Mouse (Mus musculus): ENCODE data around the gene Agbl3. TPM values are rescaled to one million over a fixed set of nuclear protein-coding genes. Genes with fewer than 3 reads are reported as not detected.
A peak's percentile ranks its signal among the peaks of the same experiment; 100 is the strongest.

The Agbl3 gene
- total RNA-seq, 2 experiments from 2014 or later: 2.5 to 3.2 TPM

- DNase-seq: peak; percentile 81
These were observed 94.1 kb downstream of the Agbl3 start for GRCm38 (mm10) chr6:34874101-34874921.

GRCm38 (mm10) chr6:34875268-34875761 lies 95.1 kb downstream of the Agbl3 start:
- DNase-seq: no peak

GRCm38 (mm10) chr6:34875966-34876834 lies 96.0 kb downstream of the Agbl3 start:
- DNase-seq: peak; percentile 4

DNA sequence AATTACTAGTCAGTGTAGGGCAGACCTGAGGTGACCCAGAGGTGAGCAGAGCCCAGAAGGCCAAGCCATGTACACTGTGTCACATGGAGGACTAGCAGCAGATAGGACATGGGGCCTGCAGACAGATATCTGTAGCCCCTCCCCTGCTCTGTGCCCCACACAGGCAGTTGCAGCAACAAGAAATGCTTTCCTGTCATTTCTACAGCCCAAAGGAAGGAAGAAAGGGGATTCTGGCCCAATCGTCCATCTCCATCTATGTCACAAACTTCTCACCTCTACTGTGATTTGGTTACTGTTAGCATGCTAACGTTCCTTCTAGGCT lies 96.6 kb downstream of the Agbl3 start:
- DNase-seq: no peak

DNA sequence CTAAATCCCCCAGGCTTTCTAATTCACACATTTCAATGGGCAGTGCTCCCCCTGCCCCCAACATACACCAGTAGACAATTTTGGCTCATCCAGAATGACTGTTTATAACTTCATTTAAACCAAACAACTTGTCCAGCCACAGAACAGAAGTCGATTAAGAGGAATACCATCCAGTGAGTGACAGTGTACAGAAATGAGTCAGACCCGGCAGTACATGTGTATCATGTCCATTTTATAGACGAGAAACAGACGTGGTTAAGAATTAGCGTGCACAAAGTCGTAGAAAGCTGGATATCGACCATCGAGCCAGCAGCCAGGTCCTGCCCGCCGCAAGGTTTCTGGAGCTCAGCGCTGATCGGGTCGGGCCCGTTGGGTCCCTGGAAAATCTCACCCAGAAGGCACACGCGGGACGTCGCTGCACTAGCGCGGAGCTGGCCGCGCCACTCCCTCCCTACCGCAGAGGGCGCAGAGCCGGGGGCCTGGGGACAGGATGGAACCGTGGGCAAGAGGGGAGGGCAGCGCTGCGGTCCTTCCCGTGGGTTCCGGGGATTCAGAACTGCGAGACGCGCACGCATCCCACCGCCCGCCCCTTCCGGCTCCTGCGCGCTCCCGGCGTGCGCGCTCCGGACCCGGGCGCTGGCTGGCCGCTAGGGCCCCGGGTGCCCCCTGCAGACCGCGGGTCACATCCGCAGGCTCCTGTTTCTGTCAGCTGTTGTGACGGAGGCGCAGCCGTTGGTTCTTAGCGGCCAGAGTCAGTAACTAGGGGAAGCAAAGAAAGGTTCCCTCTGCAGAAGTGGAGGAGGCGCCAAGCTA lies 97.5 kb downstream of the Agbl3 start, which contains the start of gene Cyren:
TSS of gene Cyren (minus strand) at position 552 of the 813 bp plus-strand sequence.
- peak; percentile 96 for DNase-seq

- DNase-seq: no peak
These were observed 99.0 kb downstream of the Agbl3 start for GRCm38 (mm10) chr6:34879101-34879740.

- no peak for DNase-seq
These were observed 99.8 kb downstream of the Agbl3 start for GRCm38 (mm10) chr6:34879911-34880475.

DNA sequence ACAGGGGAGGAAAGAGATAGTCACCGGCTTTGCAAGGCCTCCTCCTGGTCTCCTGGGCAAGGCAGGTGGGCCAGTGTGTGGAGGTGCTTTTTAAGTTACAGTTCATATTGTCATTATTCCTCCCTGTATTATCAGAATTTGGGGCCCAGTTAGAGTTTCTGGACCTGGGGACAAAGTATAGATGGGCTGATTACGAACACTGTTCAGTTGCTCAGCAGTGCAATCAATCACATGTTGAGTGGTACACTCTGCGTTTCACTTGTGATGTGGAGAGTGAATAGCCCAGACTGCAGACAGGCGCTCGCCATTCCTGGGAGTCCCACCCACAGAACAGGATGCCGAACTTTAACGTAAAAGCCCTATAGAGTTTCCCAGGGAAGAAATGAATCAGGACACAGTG lies 104.5 kb downstream of the Agbl3 start:
- no peak for DNase-seq

DNA sequence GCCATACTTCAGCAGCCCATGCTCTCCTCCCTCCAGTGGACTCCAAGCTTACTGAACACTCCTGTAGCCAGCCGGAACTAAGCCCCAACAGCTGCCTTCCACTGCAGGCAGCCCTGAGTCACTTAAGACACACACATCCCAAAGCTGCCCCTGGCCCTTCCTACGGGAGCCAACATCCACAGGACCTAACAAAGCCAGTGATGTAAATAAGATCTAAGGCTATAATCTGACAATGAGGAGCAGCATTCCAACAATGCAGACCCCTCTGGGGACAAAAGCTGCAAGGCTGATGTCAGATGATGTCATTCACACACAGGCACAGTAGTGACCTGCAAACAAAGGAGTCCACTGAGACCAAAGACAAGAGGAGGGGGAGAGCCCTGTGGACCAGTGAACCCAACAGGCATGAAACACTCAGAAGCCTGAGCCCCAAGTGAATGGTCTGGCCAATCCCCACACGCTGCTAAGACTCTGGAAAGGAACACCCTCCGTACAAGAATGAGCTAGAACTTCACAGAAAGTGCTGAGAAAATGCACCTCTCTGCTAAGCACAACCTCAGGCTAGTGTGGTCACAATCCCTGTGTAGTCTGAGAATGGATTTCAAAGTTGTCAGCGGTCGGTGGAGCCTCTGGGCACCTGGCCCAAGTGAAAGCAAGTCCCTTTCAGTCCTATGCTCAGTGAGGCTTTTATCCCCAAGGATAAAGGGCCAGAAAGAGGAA lies 107.1 kb downstream of the Agbl3 start:
- no peak for DNase-seq

- no peak for DNase-seq
These were observed 109.0 kb downstream of the Agbl3 start for GRCm38 (mm10) chr6:34889185-34889584.

- no peak for DNase-seq
These were observed 115.3 kb downstream of the Agbl3 start for GRCm38 (mm10) chr6:34895569-34895968.

DNA sequence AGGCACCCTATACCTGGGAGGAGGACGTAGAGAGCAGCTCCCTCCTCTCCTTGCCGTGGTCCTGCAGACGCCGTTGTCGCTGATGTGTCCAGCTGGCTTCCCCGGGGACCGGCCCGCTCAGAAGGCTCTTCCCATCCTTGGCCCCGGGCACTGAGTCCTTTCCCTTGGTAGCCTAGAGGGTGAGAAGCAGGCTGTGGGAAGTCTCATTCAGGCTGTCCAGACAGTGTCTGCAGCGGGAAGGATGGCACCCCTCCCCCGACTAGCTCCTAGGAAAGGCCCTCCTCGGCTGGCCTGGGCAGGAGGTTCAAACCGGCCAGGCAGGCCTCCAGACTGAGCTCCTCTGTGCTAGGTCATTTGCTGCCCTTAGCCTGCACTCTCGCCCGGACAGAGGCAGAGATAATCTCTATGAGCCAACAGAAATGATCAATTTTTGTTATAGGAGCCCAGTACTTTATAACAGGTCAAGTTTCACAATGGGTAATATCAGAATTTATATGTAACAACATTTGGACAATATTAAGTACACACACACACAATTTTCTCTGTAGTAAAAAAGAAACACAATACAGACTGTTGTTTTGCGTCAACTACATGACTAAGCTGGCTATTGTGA lies 116.0 kb downstream of the Agbl3 start:
- no peak for DNase-seq

- no peak for DNase-seq
These were observed 118.9 kb downstream of the Agbl3 start for GRCm38 (mm10) chr6:34899127-34899526.

DNA sequence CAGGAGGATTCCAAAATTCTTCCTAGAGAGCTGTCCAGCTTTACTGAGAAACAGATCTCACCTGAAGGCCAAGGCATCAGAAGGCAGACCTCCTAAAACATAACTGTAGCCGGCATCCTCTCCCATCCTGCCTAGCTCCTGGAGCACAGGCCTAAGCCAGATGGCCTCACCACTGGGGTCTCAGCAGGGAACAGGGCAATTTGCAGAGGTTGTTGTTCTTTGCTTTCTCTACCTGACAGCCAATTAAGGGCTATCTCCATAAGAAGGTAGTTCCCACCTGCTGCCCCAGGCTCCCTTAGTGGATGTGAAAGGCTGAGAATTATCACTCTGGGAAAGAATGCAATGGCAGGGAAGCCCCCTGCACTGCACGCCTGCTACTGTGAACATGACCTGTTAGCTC lies 120.8 kb downstream of the Agbl3 start:
- no peak for DNase-seq

- no peak for DNase-seq
These were observed 121.7 kb downstream of the Agbl3 start for GRCm38 (mm10) chr6:34901911-34902444.

- DNase-seq: no peak
These were observed 122.3 kb downstream of the Agbl3 start for GRCm38 (mm10) chr6:34902578-34902977.

DNA sequence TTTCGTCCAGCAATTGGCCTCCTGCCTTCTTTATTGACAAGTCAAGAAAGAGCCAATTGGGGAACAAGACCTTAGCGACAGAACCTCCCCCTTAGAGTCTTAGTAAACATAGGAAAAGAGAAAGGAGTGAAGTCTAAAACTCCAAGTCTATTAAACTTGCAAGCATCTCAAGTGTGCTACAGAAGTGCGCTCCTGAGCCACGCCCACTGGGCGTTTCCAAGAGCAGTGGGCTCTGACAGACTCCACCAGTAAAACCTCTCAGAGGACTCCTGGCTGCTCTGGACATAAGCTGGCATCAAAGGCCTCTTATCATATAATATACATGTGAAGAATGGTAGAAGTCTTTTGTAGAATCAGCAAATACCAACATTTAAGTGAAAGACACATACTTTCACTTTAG lies 123.2 kb downstream of the Agbl3 start:
- DNase-seq: no peak

- no peak for DNase-seq
These were observed 123.6 kb downstream of the Agbl3 start for GRCm38 (mm10) chr6:34903851-34904250.

DNA sequence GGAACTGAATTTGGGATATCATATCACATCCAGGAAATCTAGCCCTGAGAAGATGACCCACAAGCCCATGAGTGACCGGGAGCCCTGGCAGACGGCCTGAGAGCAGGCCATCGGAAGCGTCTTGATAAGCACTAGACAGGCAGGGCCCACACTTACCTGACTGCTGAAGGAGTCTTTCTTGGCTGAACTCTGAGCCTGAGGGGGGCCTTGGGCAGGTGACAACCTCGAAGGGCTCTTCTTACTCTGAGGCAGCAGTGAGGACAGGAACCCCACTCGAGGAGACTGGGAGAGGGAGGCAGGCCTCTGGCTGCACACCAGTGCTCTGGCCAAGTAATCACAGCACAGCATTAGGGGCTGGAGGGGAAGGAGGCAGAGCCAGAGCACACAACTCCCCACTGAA lies 124.1 kb downstream of the Agbl3 start:
- DNase-seq: no peak

- DNase-seq: no peak
These were observed 125.9 kb downstream of the Agbl3 start for GRCm38 (mm10) chr6:34906125-34906524.

Data from gastrocnemius, postnatal 25 days (tissue).